Mouse (Mus musculus) heart, adult 2 months (tissue): ENCODE measurements at regions not wholly inside any gene's neighbourhood (a gene's known extent, or its start where the extent isn't known, plus 50 kb on each side); places are given as distances from the start of the nearest gene placed in this dataset.
A peak's percentile ranks its signal among the peaks of the same experiment; 100 is the strongest.

Experiments
- DNase-seq, 2 experiments: peaks; one replicate each; pipeline ENCODE4 v3.0.0; 2021
- H3K27ac ChIP-seq: fragments of 200-600 bp; 2 replicates; pipeline ENCODE4 v1.8.1; 2022
- H3K27me3 ChIP-seq: fragments of 200-500 bp; 2 replicates; pipeline ENCODE4 v1.6.1; 2012; ENCODE audit warnings: mild to moderate bottlenecking, low read length, inconsistent platforms, mixed read lengths; ENCODE audit not compliant: control insufficient read depth, insufficient read depth
- H3K36me3 ChIP-seq: fragments of 200-500 bp; 2 replicates; pipeline ENCODE4 v1.6.1; 2012; ENCODE audit warnings: low read length, inconsistent platforms; ENCODE audit not compliant: control insufficient read depth, insufficient read depth
- H3K4me1 ChIP-seq: fragments of 200-500 bp; 2 replicates; pipeline ENCODE4 v1.6.1; 2011; ENCODE audit warnings: low read length; ENCODE audit not compliant: control insufficient read depth, insufficient read depth
- H3K4me3 ChIP-seq: fragments of 200-600 bp; 2 replicates; pipeline ENCODE4 v1.8.1; 2022
- H3K79me2 ChIP-seq: fragments of 200-500 bp; replicated peaks from 2 replicates; pipeline ENCODE4 v1.6.1; 2012; ENCODE audit warnings: mild to moderate bottlenecking, inconsistent platforms, low read length, moderate library complexity, mixed read lengths; ENCODE audit not compliant: control insufficient read depth, insufficient read depth
- H3K9ac ChIP-seq: fragments of 200-500 bp; 2 replicates; pipeline ENCODE4 v1.6.1; 2012; ENCODE audit warnings: low read depth, mild to moderate bottlenecking, control low read depth, inconsistent platforms, low read length, mixed read lengths
- CTCF ChIP-seq: fragments of 200-600 bp; IDR thresholded peaks from 2 replicates; pipeline ENCODE4 v1.8.1; 2022; ENCODE audit warnings: antibody characterized with exemption, mild to moderate bottlenecking, moderate library complexity
- EP300 ChIP-seq: fragments of 200-500 bp; IDR thresholded peaks from 2 replicates; pipeline ENCODE4 v1.6.1; 2011; ENCODE audit warnings: low read depth, low read length, control low read depth; ENCODE audit not compliant: insufficient read depth
- POLR2A ChIP-seq: fragments of 200-500 bp; IDR thresholded peaks from 2 replicates; pipeline ENCODE4 v1.6.1; 2011; ENCODE audit warnings: mild to moderate bottlenecking, low read depth, low read length, control low read depth; ENCODE audit not compliant: insufficient read depth
- WGBS: fragments of 180-500 bp; shearing (Covaris S2); methylation state at CpG from one replicate; pipeline ENCODE4 v1.1.7; 2018; 5-methylcytosine and 5-hydroxymethylcytosine counted together
- intact Hi-C: fragments of 180-260 bp; cut with DNase I; formaldehyde crosslinking; loops from one replicate; pipeline ENCODE4 v1.15.1; 2025

DNA sequence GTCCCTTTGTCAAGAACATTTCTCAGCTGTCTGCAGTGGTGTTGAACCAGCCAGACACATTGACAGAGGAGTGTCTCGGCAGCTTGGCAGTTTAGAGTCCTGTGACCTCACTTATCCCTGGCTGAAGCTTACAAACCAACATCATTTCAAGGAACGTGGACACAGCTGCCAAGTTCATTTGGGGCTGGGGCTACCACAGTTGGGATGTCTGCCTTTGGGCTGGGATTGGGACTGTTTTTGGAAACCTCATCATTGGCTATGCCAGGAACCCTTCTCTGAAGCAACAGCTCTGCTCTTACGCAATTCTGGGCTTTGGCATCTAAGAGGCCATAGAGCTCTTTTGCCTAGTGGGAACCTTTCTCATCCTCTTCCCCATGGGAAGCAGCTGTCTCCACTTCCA, 200.4 kb downstream of the Gm15262 start:
- H3K27ac ChIP-seq, result no peak overlapping the region
- H3K4me3 ChIP-seq, result no peak overlapping the region
- H3K79me2 ChIP-seq, result no peaks in the 10 kb centered on the region
- no peaks in the 10 kb centered on the region for H3K36me3 ChIP-seq
- intact Hi-C loops, result no loop called here
- peak; percentile 28 to 72 for DNase-seq
- H3K9ac ChIP-seq, result no peak overlapping the region
- 39% methylated on average over 3 of the region's 3 CpGs for WGBS
- no peaks in the 10 kb centered on the region for H3K27me3 ChIP-seq
- H3K4me1 ChIP-seq, result peaks cover 1% of the 10 kb centered on the region; the same call in 1 of the 2 replicates
- TF ChIP-seq CTCF, result no peak
- 0 out of 2 replicates have a peak, but pooled peaks have one; percentile 50 for TF ChIP-seq EP300
- TF ChIP-seq POLR2A, result no peak

DNA sequence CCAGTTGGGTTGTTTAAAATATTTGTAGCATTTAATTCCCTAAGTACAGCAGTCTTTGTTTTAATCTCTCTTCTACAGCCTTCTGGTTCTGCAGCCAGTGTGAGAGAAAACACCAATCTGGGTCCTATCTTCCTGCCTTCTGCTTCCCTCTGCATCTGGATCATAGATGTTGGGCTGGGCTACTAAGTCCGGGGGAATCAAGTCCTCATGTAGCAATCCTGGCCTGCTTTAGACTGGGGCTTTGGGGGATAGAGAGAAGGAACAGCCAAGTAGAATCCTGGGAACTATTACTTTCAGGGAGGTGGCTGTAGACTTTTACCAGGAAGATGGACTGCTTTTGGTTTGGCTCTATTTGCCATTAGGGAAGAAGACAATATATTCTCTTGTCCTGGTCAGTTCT, 205.5 kb upstream of the Rai2 start:
- intact Hi-C loops, result no loop called here
- TF ChIP-seq EP300 (no peak), POLR2A (no peak), CTCF (no peak)
- Histone ChIP-seq H3K4me1 (no peaks in the 10 kb centered on the region), H3K4me3 (no peak overlapping the region), H3K27me3 (no peaks in the 10 kb centered on the region), H3K36me3 (no peaks in the 10 kb centered on the region), H3K27ac (no peak overlapping the region), H3K9ac (no peak overlapping the region), H3K79me2 (no peaks in the 10 kb centered on the region)
- peak in 1 of 2 experiments; percentile 5 for DNase-seq
- WGBS, result 67% methylated on average over 1 of the region's 1 CpGs

GRCm38 (mm10) chrX:161523432-161524256, 193.2 kb upstream of the Rai2 start:
- Histone ChIP-seq H3K79me2 (no peaks in the 10 kb centered on the region), H3K27me3 (no peaks in the 10 kb centered on the region), H3K4me3 (no peak overlapping the region), H3K4me1 (no peaks in the 10 kb centered on the region), H3K36me3 (no peaks in the 10 kb centered on the region), H3K27ac (no peak overlapping the region), H3K9ac (no peak overlapping the region)
- intact Hi-C loops, result no loop called here
- DNase-seq, result no peak
- TF ChIP-seq POLR2A (no peak), CTCF (no peak), EP300 (no peak)
- WGBS, result 68% methylated on average over 3 of the region's 3 CpGs

DNA sequence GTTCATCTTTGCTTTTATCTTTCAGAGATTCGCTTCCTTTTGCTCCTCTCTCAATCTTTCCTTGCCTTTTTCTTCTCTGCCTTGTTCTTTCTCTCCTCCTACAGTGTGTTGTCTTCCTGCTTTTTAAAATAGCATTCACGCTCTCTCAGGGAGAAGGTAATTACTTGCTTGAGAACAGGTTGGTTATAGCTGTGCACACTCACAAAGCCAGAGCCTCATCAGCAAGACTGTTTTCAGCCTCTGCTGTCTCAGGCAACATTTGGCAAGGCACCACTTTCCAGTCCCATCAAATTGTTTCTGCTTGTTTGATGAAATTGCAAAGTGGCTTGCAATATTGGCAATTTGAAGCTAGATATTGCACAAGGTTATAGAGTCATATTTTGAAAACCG, 192.6 kb upstream of the Rai2 start:
- no peaks in the 10 kb centered on the region for H3K4me1 ChIP-seq
- no peaks in the 10 kb centered on the region for H3K79me2 ChIP-seq
- no peak for DNase-seq
- H3K4me3 ChIP-seq, result no peak overlapping the region
- H3K9ac ChIP-seq, result no peak overlapping the region
- no peaks in the 10 kb centered on the region for H3K27me3 ChIP-seq
- 74% methylated on average over 3 of the region's 3 CpGs for WGBS
- intact Hi-C loops, result no loop called here
- TF ChIP-seq EP300, result no peak
- TF ChIP-seq CTCF, result no peak
- no peak for TF ChIP-seq POLR2A
- no peak overlapping the region for H3K27ac ChIP-seq
- no peaks in the 10 kb centered on the region for H3K36me3 ChIP-seq

- intact Hi-C loops, result no loop called here
- Histone ChIP-seq H3K9ac (no peak overlapping the region), H3K4me3 (no peak overlapping the region), H3K36me3 (no peaks in the 10 kb centered on the region), H3K4me1 (no peaks in the 10 kb centered on the region), H3K27me3 (no peaks in the 10 kb centered on the region), H3K79me2 (no peaks in the 10 kb centered on the region), H3K27ac (no peak overlapping the region)
- TF ChIP-seq POLR2A (no peak), CTCF (no peak), EP300 (no peak)
- no peak for DNase-seq
These were observed 179.6 kb upstream of the Rai2 start for GRCm38 (mm10) chrX:161537290-161537689.

- H3K27me3 ChIP-seq, result no peaks in the 10 kb centered on the region
- H3K36me3 ChIP-seq, result no peaks in the 10 kb centered on the region
- intact Hi-C loops, result no loop called here
- H3K79me2 ChIP-seq, result no peaks in the 10 kb centered on the region
- H3K4me1 ChIP-seq, result no peaks in the 10 kb centered on the region
- H3K4me3 ChIP-seq, result no peak overlapping the region
- WGBS, result 71% methylated on average over 5 of the region's 5 CpGs
- H3K9ac ChIP-seq, result no peak overlapping the region
- no peak for DNase-seq
- H3K27ac ChIP-seq, result no peak overlapping the region
- TF ChIP-seq EP300, result no peak
- TF ChIP-seq POLR2A, result no peak
- no peak for TF ChIP-seq CTCF
These were observed 160.0 kb upstream of the Rai2 start for GRCm38 (mm10) chrX:161556896-161557295.
